Mouse (Mus musculus): Measurements from ENCODE around the gene Prkca. TPM values are rescaled to one million over a fixed set of nuclear protein-coding genes. Genes with fewer than 3 reads are reported as not detected.

The Prkca gene
- polyA plus RNA-seq, 2 experiments = 2.5 to 3.8 TPM

DNA sequence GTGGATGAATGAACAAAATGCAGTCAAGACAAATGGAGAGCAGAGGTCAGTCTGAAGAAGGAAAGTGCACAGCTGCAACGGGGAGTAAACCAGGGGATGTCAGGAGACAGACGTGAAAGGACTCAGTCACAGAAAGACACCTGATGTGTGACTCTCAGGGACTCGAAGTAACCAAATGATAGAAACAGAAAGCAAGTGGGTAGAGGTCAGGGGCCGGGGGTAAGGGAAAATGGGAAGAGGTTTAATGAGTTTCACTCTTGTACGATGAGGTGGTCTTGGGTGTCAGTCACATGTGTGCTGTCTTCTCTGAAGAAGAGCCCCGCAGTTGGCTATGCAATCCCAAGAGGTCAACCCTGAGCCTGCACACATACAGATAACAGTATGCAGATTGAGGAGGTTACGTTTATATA is 82.0 kb downstream of the Prkca start:
- no peak overlapping the region for H3K27ac ChIP-seq
- H3K4me2 ChIP-seq (ENCODE audit: low read depth) = no peak overlapping the region
- H3K27me3 ChIP-seq (ENCODE audit: control insufficient read depth, insufficient read depth, low read length) = no peaks in the 10 kb centered on the region
- no peaks in the 10 kb centered on the region for H3K36me3 ChIP-seq (replicated peaks; ENCODE audit: control insufficient read depth, insufficient read depth, low read depth)
- ATAC-seq (ENCODE audit: insufficient read depth) (no peak), DNase-seq (ENCODE audit: low read depth in 3 of 3, low spot score in 3 of 3) (no peak)
- H3K9me3 ChIP-seq (ENCODE audit: control insufficient read depth, low read length) = no peaks in the 10 kb centered on the region
- WGBS (ENCODE audit: insufficient replicate concordance) = 25% methylated on average over 7 of the region's 7 CpGs
- no peak overlapping the region for H3K9ac ChIP-seq (replicated peaks)
- no peak overlapping the region for H3K4me3 ChIP-seq (ENCODE audit: insufficient read depth in 1 of 2, low read depth in 2 of 2, low read length in 2 of 2)
- H3K4me1 ChIP-seq (replicated peaks; ENCODE audit: control insufficient read depth in 2 of 2, insufficient read depth in 2 of 2, low read length in 1 of 2) = peaks cover 8 to 18% of the 10 kb centered on the region in 2 experiments; a peak in 3 of 4 replicates
- TF ChIP-seq CTCF (IDR thresholded peaks at IDR 0.05; ENCODE audit: low read depth) (no peak), EP300 (IDR thresholded peaks at IDR 0.05; ENCODE audit: low read depth) (no peak)

DNA sequence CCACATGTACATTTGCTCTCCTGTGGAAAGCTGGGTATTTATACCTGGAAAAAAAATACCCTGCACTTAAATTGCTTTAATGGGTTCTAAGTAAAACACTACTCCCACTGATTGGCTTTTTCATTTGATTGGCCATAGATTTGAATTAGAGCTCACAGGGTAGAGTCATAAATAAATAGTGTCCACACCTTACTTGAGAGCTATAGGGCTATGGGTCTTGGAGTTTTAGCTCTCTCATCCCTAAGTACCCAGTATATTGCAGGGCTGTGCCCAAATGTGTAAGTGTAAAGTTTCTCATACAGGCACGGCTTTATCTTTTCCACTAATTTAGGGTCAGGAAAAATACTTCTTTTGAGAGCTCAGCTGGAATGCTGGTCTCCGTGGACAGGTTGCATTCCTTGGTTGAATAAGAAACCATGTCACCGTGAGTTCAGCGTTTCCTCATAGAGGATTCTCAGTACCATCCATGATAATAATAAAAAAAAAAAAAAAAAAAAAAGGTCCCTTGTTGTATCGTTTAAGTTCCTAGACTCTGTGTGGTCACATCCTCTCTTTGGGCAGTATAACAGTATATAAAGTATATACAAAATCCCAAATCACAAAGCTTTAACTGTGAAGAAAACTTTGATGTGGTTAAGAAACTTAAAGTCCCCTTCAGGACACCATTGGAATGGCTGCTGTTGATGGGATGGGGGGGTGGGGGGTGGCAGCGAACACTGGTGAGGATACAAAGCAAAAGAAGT is 82.8 kb downstream of the Prkca start:
- Histone ChIP-seq H3K4me3 (ENCODE audit: insufficient read depth in 1 of 2, low read depth in 2 of 2, low read length in 2 of 2) (no peak overlapping the region), H3K27ac (no peak overlapping the region), H3K9me3 (ENCODE audit: control insufficient read depth, low read length) (no peaks in the 10 kb centered on the region), H3K4me1 (replicated peaks; ENCODE audit: control insufficient read depth in 2 of 2, insufficient read depth in 2 of 2, low read length in 1 of 2) (peaks cover 8 to 18% of the 10 kb centered on the region in 2 experiments; a peak in 3 of 4 replicates), H3K9ac (replicated peaks) (no peak overlapping the region), H3K4me2 (ENCODE audit: low read depth) (no peak overlapping the region), H3K27me3 (ENCODE audit: control insufficient read depth, insufficient read depth, low read length) (no peaks in the 10 kb centered on the region), H3K36me3 (replicated peaks; ENCODE audit: control insufficient read depth, insufficient read depth, low read depth) (no peaks in the 10 kb centered on the region)
- ATAC-seq (ENCODE audit: insufficient read depth) (no peak), DNase-seq (ENCODE audit: low read depth in 3 of 3, low spot score in 3 of 3) (no peak)
- WGBS (ENCODE audit: insufficient replicate concordance) = 71% methylated on average over 6 of the region's 6 CpGs
- TF ChIP-seq CTCF (IDR thresholded peaks at IDR 0.05; ENCODE audit: low read depth) (no peak), EP300 (IDR thresholded peaks at IDR 0.05; ENCODE audit: low read depth) (no peak)

DNA sequence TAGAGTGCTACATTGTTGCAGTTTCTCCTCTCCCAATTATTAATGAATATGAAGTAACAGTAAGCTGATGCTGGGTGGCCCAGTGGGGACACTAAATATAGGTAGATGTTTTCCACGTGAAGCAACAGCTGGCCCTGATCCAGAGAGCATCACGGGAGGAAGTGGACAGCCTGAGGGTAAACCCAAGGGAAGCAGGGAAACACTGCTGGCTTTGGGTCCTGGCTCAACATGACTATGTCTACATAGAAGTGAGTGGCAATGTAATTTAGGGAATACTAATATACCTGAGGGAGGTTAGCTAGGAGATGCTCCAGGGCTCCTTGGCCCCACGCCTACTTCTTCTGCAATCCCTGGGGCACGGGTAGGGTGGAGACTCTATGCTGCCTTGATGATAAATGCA is 84.3 kb downstream of the Prkca start:
- TF ChIP-seq EP300 (IDR thresholded peaks at IDR 0.05; ENCODE audit: low read depth) = no peak
- no peak for TF ChIP-seq CTCF (IDR thresholded peaks at IDR 0.05; ENCODE audit: low read depth)
- Histone ChIP-seq H3K36me3 (replicated peaks; ENCODE audit: control insufficient read depth, insufficient read depth, low read depth) (no peaks in the 10 kb centered on the region), H3K9me3 (ENCODE audit: control insufficient read depth, low read length) (no peaks in the 10 kb centered on the region), H3K27ac (no peak overlapping the region), H3K9ac (replicated peaks) (no peak overlapping the region), H3K27me3 (ENCODE audit: control insufficient read depth, insufficient read depth, low read length) (no peaks in the 10 kb centered on the region), H3K4me1 (replicated peaks; ENCODE audit: control insufficient read depth in 2 of 2, insufficient read depth in 2 of 2, low read length in 1 of 2) (peaks cover 6 to 14% of the 10 kb centered on the region in 2 experiments; a peak in 3 of 4 replicates), H3K4me2 (ENCODE audit: low read depth) (no peak overlapping the region), H3K4me3 (ENCODE audit: insufficient read depth in 1 of 2, low read depth in 2 of 2, low read length in 2 of 2) (no peak overlapping the region)
- WGBS (ENCODE audit: insufficient replicate concordance) = 54% methylated on average over 4 of the region's 4 CpGs
- ATAC-seq (ENCODE audit: insufficient read depth) (no peak), DNase-seq (ENCODE audit: low read depth in 3 of 3, low spot score in 3 of 3) (no peak)

DNA sequence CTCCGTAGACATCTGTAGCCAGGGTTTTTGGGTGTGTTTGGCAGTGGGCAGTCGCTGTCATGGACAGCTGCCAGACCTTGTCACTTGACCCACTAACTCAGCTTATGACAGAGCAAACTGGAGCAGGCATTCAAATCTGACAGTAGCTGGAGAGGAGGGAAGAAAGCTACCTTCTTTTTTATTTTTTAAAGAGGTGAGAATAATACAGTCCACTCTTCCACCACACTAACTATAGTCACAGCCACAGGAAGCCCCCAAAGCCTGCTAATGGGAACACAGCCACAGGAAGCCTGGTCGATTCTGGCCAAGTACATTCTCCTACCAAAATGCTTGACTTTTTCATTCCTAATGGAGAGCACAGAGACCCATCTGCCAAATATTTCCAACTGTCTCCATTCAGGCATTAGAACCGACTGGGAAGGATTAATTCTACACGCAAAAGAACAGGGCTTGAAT is 84.9 kb downstream of the Prkca start:
- TF ChIP-seq EP300 (IDR thresholded peaks at IDR 0.05; ENCODE audit: low read depth) (no peak), CTCF (IDR thresholded peaks at IDR 0.05; ENCODE audit: low read depth) (no peak)
- no peak for ATAC-seq (ENCODE audit: insufficient read depth)
- Histone ChIP-seq H3K4me1 (replicated peaks; ENCODE audit: control insufficient read depth in 2 of 2, insufficient read depth in 2 of 2, low read length in 1 of 2) (peaks cover 6 to 14% of the 10 kb centered on the region in 2 experiments; a peak in 3 of 4 replicates), H3K4me3 (ENCODE audit: insufficient read depth in 1 of 2, low read depth in 2 of 2, low read length in 2 of 2) (no peak overlapping the region), H3K27me3 (ENCODE audit: control insufficient read depth, insufficient read depth, low read length) (no peaks in the 10 kb centered on the region), H3K36me3 (replicated peaks; ENCODE audit: control insufficient read depth, insufficient read depth, low read depth) (no peaks in the 10 kb centered on the region), H3K9me3 (ENCODE audit: control insufficient read depth, low read length) (no peaks in the 10 kb centered on the region), H3K9ac (replicated peaks) (no peak overlapping the region), H3K4me2 (ENCODE audit: low read depth) (no peak overlapping the region), H3K27ac (no peak overlapping the region)
- 49% methylated on average over 5 of the region's 5 CpGs for WGBS (ENCODE audit: insufficient replicate concordance)
- no peak for DNase-seq (ENCODE audit: low read depth in 3 of 3, low spot score in 3 of 3)

DNA sequence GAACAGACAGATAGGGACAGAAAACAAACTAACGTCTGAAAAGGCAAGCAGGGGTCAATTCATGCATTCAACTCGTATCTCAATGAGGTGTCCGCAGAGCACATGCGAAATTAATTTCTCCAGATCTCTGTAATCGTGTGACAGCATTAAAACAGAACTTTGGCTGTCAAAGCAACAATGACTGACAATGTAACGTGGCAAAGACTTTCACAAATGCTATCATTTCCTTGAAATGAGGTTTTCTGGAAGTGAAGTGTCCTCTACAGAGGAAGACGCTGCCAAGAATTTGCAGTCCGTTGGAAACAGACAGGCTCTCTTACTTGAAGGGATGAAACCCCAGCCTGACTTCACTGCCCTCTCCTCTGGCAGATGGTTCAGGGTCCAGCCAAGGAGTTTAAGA is 85.8 kb downstream of the Prkca start:
- 50% methylated on average over 8 of the region's 8 CpGs for WGBS (ENCODE audit: insufficient replicate concordance)
- Histone ChIP-seq H3K4me2 (ENCODE audit: low read depth) (no peak overlapping the region), H3K9ac (replicated peaks) (no peak overlapping the region), H3K9me3 (ENCODE audit: control insufficient read depth, low read length) (no peaks in the 10 kb centered on the region), H3K36me3 (replicated peaks; ENCODE audit: control insufficient read depth, insufficient read depth, low read depth) (no peaks in the 10 kb centered on the region), H3K4me3 (ENCODE audit: insufficient read depth in 1 of 2, low read depth in 2 of 2, low read length in 2 of 2) (no peak overlapping the region), H3K27ac (no peak overlapping the region), H3K4me1 (replicated peaks; ENCODE audit: control insufficient read depth in 2 of 2, insufficient read depth in 2 of 2, low read length in 1 of 2) (peaks cover 3 to 8% of the 10 kb centered on the region in 2 experiments; a peak in 1 of 4 replicates), H3K27me3 (ENCODE audit: control insufficient read depth, insufficient read depth, low read length) (no peaks in the 10 kb centered on the region)
- no peak for ATAC-seq (ENCODE audit: insufficient read depth)
- DNase-seq (ENCODE audit: low read depth in 3 of 3, low spot score in 3 of 3) = no peak
- no peak for TF ChIP-seq EP300 (IDR thresholded peaks at IDR 0.05; ENCODE audit: low read depth)
- TF ChIP-seq CTCF (IDR thresholded peaks at IDR 0.05; ENCODE audit: low read depth) = no peak
